Mouse (Mus musculus): Measurements from ENCODE around the gene Rbfox1.

Rbfox1 gene

GRCm38 (mm10) chr16:6969986-6970385 lies 1084.8 kb downstream of the Rbfox1 start:
- DNase-seq: no peak

GRCm38 (mm10) chr16:6976341-6976740 lies 1091.2 kb downstream of the Rbfox1 start:
- no peak for DNase-seq

- no peak for DNase-seq
These were observed 1098.8 kb downstream of the Rbfox1 start for GRCm38 (mm10) chr16:6983947-6984346.

- DNase-seq: peak; percentile 3 to 7
These were observed 1100.9 kb downstream of the Rbfox1 start for GRCm38 (mm10) chr16:6986031-6986430.

GRCm38 (mm10) chr16:6986494-6986893 lies 1101.3 kb downstream of the Rbfox1 start:
- no peak for DNase-seq

- DNase-seq: peak; percentile 28 to 32
These were observed 1107.1 kb downstream of the Rbfox1 start for GRCm38 (mm10) chr16:6992251-6992650.

- no peak for DNase-seq
These were observed 1108.0 kb downstream of the Rbfox1 start for GRCm38 (mm10) chr16:6993180-6993579.

- no peak for DNase-seq
These were observed 1112.0 kb downstream of the Rbfox1 start for GRCm38 (mm10) chr16:6997109-6997508.

- no peak for DNase-seq
These were observed 1112.7 kb downstream of the Rbfox1 start for GRCm38 (mm10) chr16:6997834-6998233.

- no peak for DNase-seq
These were observed 1119.4 kb downstream of the Rbfox1 start for GRCm38 (mm10) chr16:7004565-7004964.

GRCm38 (mm10) chr16:7005478-7005877 lies 1120.3 kb downstream of the Rbfox1 start:
- DNase-seq: peak; percentile 7 to 8

- DNase-seq: no peak
These were observed 1132.2 kb downstream of the Rbfox1 start for GRCm38 (mm10) chr16:7017310-7017709.

GRCm38 (mm10) chr16:7034231-7034630 lies 1149.1 kb downstream of the Rbfox1 start:
- no peak for DNase-seq

GRCm38 (mm10) chr16:7036566-7036965 lies 1151.4 kb downstream of the Rbfox1 start:
- DNase-seq: no peak

GRCm38 (mm10) chr16:7036988-7037387 lies 1151.8 kb downstream of the Rbfox1 start:
- no peak for DNase-seq

- no peak for DNase-seq
These were observed 1153.6 kb downstream of the Rbfox1 start for GRCm38 (mm10) chr16:7038639-7039260.

GRCm38 (mm10) chr16:7039404-7040367 lies 1154.5 kb downstream of the Rbfox1 start:
- no peak for DNase-seq

GRCm38 (mm10) chr16:7040691-7041090 lies 1155.5 kb downstream of the Rbfox1 start:
- DNase-seq: no peak

GRCm38 (mm10) chr16:7047421-7047820 lies 1162.3 kb downstream of the Rbfox1 start:
- no peak for DNase-seq

GRCm38 (mm10) chr16:7049162-7049971 lies 1164.2 kb downstream of the Rbfox1 start:
- peak in 1 of 2 experiments; percentile 16 for DNase-seq

- no peak for DNase-seq
These were observed 1165.8 kb downstream of the Rbfox1 start for GRCm38 (mm10) chr16:7050945-7051344.

GRCm38 (mm10) chr16:7051991-7052390 lies 1166.8 kb downstream of the Rbfox1 start:
- DNase-seq: no peak

GRCm38 (mm10) chr16:7052408-7052807 lies 1167.3 kb downstream of the Rbfox1 start:
- no peak for DNase-seq
